Mouse (Mus musculus): ENCODE measurements at regions not wholly inside any gene's neighbourhood (a gene's known extent, or its start where the extent isn't known, plus 50 kb on each side); places are given as distances from the start of the nearest gene placed in this dataset.

DNA sequence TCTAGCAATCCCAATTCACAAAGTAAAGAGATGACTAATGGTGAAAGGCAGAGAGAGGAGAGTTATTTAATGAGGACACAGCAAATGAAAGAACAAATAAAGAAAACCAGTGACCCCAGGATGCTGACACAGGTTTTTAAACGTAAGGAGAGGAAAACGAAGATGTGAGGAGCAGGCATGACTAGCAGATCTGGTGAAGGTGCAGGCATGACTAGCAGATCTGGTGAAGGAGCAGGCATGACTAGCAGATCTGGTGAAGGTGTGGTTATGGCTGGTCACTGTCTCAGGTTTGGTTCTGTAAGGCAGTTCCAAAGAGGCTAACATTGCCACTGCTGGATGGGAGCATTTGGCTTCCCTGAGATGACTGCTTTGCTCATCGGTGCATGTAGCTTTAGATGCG lies 57.0 kb downstream of the Mbl2 start:
- H3K4me1 ChIP-seq, result peaks cover 1% of the 10 kb centered on the region
- WGBS, result 74% methylated on average over 4 of the region's 4 CpGs

DNA sequence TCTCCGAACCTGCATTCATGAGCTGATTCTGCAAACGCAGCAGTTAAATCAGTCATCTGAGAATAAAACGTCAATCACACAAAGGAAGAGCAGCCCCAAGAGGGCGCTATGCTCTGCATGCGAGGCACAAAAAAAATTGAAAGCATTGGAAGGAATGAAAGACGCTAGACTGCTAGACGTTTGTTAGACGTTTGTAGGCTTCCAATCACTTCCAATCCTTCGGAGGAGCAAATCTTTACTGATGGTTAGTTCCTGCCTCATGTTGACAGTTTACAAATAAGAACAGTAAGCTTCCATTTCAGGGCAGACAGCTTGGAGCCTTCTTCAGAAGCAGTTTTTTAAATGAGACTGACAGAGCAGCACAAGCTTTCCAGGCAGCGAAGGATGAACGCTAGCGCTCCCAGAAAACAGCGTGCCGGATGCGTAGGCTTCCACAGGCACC lies 62.5 kb downstream of the Mbl2 start:
- WGBS, result 47% methylated on average over 15 of the region's 15 CpGs
- Histone ChIP-seq H3K36me3 (no peaks in the 10 kb centered on the region), H3K27me3 (ENCODE audit: low read depth, poor library complexity, severe bottlenecking) (no peaks in the 10 kb centered on the region), H3K4me1 (no peaks in the 10 kb centered on the region; the same call in 1 of the 2 replicates), H3K9me3 (replicated peaks) (no peaks in the 10 kb centered on the region), H3K4me3 (no peak overlapping the region), H3K27ac (no peak overlapping the region)
- DNase-seq (ENCODE audit: low spot score), result no peak

More for the DNA sequence above, 57.0 kb downstream of the Mbl2 start:
- no peak overlapping the region for H3K27ac ChIP-seq
- no peaks in the 10 kb centered on the region for H3K36me3 ChIP-seq
- H3K9me3 ChIP-seq (replicated peaks), result no peaks in the 10 kb centered on the region
- H3K4me3 ChIP-seq, result no peak overlapping the region
- H3K27me3 ChIP-seq (ENCODE audit: low read depth, poor library complexity, severe bottlenecking), result peaks cover 7% of the 10 kb centered on the region; the same call in 1 of the 2 replicates
- DNase-seq (ENCODE audit: low spot score), result no peak

DNA sequence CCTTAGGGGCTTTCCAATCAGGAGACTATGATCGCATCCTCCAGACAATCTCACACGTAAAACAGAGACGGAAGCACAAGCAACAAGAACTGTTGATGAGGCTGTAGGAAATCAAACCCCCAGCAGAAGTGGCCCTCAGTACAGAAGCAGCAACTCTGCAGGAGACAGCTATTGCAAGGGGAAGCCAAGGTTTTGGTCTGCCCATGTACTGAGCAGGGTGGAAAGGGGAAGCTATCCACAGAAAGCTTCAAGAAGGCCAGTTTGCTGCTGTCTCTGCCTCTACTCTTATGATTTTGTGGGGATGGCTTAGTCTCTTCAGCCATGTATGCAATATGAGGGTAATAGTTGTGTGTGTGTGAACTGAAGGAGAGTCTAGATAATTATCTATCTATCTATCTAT lies 63.3 kb downstream of the Mbl2 start:
- H3K27me3 ChIP-seq (ENCODE audit: low read depth, poor library complexity, severe bottlenecking), result no peaks in the 10 kb centered on the region
- H3K4me3 ChIP-seq, result no peak overlapping the region
- H3K4me1 ChIP-seq, result no peaks in the 10 kb centered on the region; the same call in 1 of the 2 replicates
- no peak for DNase-seq (ENCODE audit: low spot score)
- H3K36me3 ChIP-seq, result no peaks in the 10 kb centered on the region
- no peak overlapping the region for H3K27ac ChIP-seq
- no peaks in the 10 kb centered on the region for H3K9me3 ChIP-seq (replicated peaks)
- WGBS, result 87% methylated on average over 3 of the region's 3 CpGs

DNA sequence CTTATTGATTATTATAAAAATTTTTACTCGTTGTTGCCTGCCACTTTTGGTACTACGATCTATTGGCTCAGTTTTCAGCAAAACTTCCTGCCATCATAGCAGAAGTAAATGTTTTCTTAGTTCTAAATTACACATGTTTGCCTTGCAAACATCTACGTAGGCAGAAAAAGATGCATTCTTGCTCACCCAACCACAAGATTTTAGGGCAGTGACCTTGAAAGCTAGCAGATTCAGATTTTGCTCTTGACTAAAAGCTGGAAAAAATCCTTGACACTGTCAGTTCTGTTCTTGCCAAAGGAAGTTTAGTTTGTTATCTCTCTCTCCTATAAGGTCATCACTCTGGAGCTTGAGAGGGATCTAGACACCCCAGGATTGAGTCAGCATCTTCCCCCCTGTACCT lies 66.8 kb downstream of the Mbl2 start:
- WGBS, result 89% methylated on average over 3 of the region's 3 CpGs
- Histone ChIP-seq H3K4me3 (no peak overlapping the region), H3K36me3 (no peaks in the 10 kb centered on the region), H3K27ac (no peak overlapping the region), H3K27me3 (ENCODE audit: low read depth, poor library complexity, severe bottlenecking) (no peaks in the 10 kb centered on the region), H3K4me1 (peaks cover 15% of the 10 kb centered on the region), H3K9me3 (replicated peaks) (no peaks in the 10 kb centered on the region)
- no peak for DNase-seq (ENCODE audit: low spot score)

DNA sequence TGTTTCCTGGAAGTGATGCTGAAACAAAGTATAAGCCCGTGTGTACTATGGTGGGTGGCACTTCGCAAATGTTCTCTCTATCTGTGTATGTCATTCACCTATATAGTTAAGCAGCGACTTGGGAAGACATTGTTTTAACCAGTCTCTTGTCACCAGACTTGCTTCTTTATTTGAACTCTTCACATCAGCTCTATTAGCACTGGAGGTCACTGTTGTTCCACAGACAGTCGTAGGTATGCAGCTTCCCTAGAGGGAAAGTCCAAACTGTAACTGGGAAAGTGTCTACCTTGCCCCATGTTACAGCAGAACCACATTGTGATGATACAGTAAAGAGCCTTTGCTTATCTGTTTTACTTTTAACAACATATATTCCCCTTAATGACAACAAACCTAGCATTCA lies 69.5 kb downstream of the Mbl2 start:
- peaks cover 18% of the 10 kb centered on the region for H3K4me1 ChIP-seq
- no peaks in the 10 kb centered on the region for H3K27me3 ChIP-seq (ENCODE audit: low read depth, poor library complexity, severe bottlenecking)
- H3K36me3 ChIP-seq, result no peaks in the 10 kb centered on the region
- WGBS, result 78% methylated on average over 4 of the region's 4 CpGs
- H3K4me3 ChIP-seq, result no peak overlapping the region
- H3K9me3 ChIP-seq (replicated peaks), result no peaks in the 10 kb centered on the region
- DNase-seq (ENCODE audit: low spot score), result no peak
- no peak overlapping the region for H3K27ac ChIP-seq

DNA sequence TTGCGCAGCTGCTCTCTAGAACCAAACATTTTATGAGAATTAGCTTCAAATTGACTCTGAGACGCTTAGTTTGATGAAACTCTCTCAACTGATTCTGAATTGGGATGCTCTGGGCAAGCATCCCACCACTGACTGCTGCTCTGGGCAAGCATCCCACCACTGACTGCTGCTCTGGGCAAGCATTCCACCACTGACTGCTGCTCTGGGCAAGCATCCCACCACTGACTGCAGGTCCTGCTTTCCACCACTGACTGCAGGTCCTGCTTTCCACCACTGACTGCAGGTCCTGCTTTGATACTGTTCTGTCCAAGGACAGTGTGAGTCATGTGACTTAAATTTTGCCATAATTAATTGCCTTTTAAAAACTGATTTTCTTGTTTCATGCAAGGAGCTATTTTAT lies 73.6 kb downstream of the Mbl2 start:
- H3K4me3 ChIP-seq, result no peak overlapping the region
- peaks cover 18% of the 10 kb centered on the region for H3K4me1 ChIP-seq
- H3K9me3 ChIP-seq (replicated peaks), result no peaks in the 10 kb centered on the region
- H3K27ac ChIP-seq, result no peak overlapping the region
- 86% methylated on average over 2 of the region's 2 CpGs for WGBS
- H3K36me3 ChIP-seq, result no peaks in the 10 kb centered on the region
- no peak for DNase-seq (ENCODE audit: low spot score)
- no peaks in the 10 kb centered on the region for H3K27me3 ChIP-seq (ENCODE audit: low read depth, poor library complexity, severe bottlenecking)

DNA sequence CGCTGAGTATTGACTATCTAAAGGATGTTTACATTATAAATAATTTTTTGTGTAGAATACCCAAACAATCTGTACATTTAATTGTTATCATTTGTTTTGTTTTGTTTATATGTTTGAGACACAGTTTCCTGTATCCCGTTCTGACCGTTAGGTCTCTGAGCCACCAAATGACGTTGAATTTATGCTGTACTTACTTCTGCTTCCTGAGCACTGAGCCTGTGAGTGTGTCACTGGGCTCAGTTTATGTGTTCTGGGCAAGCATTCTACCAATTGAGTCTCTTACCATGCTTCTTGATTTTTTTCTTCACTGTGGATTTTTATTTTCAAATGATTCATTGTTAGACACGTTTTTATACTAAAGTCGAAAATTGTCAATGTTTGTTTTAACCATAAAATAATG lies 74.2 kb downstream of the Mbl2 start:
- Histone ChIP-seq H3K9me3 (replicated peaks) (no peaks in the 10 kb centered on the region), H3K36me3 (no peaks in the 10 kb centered on the region), H3K27ac (no peak overlapping the region), H3K4me3 (no peak overlapping the region), H3K27me3 (ENCODE audit: low read depth, poor library complexity, severe bottlenecking) (no peaks in the 10 kb centered on the region), H3K4me1 (peaks cover 18% of the 10 kb centered on the region)
- WGBS, result 83% methylated on average over 6 of the region's 6 CpGs
- DNase-seq (ENCODE audit: low spot score), result no peak

DNA sequence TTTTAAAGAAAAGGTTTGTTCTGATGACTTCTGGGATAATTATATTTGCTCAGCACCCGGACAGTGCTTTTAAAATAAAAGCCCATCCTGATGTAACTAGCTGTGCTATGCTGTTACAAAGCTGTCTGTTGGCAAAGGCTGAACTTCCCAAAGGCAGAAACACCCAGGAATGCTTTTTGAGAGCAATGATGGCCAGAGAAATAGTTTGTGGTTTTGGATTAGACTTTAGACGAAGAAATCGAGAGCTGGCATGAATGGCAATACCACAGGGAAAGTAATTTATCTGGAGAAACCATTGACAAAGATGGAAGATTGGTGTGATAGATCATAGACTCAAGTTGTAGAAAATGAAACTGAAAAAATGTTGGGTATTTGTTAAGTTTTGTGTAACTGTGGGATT lies 84.6 kb downstream of the Mbl2 start:
- Histone ChIP-seq H3K9me3 (replicated peaks) (no peaks in the 10 kb centered on the region), H3K4me3 (no peak overlapping the region), H3K27me3 (ENCODE audit: low read depth, poor library complexity, severe bottlenecking) (no peaks in the 10 kb centered on the region), H3K36me3 (no peaks in the 10 kb centered on the region), H3K27ac (no peak overlapping the region), H3K4me1 (no peaks in the 10 kb centered on the region)
- no peak for DNase-seq (ENCODE audit: low spot score)
- WGBS, result 92% methylated on average over 3 of the region's 3 CpGs

DNA sequence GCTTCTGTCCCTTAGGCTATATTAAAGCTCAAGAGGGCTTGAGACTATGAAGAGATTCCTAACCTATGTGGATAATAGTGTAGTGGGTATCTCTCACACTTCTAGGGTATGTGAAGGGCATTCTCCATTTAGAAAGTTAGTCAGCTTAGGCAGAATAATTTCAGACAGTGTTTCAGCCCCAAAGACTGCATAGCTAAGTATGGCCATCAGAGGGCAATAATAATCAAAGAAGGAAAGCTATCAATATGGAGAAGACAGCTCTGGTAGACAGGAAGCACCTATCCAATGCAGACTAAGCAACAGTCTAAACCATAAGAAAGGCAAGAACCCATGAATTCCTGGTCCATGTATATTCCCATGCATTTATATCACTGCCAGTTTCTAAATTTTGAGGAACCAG lies 95.0 kb downstream of the Mbl2 start:
- no peak overlapping the region for H3K4me3 ChIP-seq
- H3K27ac ChIP-seq, result no peak overlapping the region
- H3K36me3 ChIP-seq, result no peaks in the 10 kb centered on the region
- DNase-seq (ENCODE audit: low spot score), result no peak
- H3K9me3 ChIP-seq (replicated peaks), result no peaks in the 10 kb centered on the region
- no peaks in the 10 kb centered on the region for H3K4me1 ChIP-seq
- H3K27me3 ChIP-seq (ENCODE audit: low read depth, poor library complexity, severe bottlenecking), result no peaks in the 10 kb centered on the region

DNA sequence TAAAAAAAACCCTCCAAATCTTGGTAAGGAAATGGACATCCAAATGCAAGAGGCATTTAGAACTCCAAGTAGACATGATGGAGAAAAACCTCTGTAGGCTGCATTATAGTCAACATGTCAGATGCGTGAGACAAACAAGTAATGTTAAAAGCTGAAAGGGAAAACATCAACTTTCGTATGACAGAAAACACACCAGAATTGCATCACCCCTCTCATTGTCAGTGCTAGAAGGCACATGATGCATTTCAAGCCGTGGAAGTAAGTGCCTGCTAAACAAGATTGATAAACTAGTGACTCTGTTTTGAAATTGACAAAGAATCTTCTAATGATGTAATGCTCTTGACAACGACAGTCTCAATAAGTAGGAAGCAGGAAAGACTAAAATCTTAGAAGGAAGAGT lies 96.1 kb downstream of the Mbl2 start:
- WGBS, result 89% methylated on average over 4 of the region's 4 CpGs

DNA sequence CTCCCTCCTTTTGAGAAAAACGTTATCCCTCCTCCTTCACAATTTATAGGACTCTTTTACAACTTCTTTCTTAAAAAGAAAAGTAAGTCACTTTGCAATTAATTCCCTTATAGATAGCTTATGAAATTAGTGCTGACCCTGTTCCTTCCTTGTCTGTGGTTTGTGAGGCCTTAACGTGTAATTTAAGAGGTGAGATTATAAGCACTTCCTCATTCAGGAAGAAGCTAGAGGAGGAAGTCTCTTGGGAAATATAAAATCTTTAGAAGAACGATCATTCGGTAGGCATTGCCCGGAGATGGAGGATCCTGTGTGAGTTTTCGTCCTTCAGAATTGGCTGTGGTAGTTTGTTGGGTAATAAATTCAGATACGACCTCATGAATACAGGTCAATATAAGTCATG lies 98.0 kb downstream of the Mbl2 start:
- H3K27me3 ChIP-seq (ENCODE audit: low read depth, poor library complexity, severe bottlenecking), result no peaks in the 10 kb centered on the region
- H3K4me3 ChIP-seq, result no peak overlapping the region
- no peak for DNase-seq (ENCODE audit: low spot score)
- no peaks in the 10 kb centered on the region for H3K4me1 ChIP-seq
- WGBS, result 75% methylated on average over 7 of the region's 7 CpGs
- no peak overlapping the region for H3K27ac ChIP-seq
- no peaks in the 10 kb centered on the region for H3K36me3 ChIP-seq
- no peaks in the 10 kb centered on the region for H3K9me3 ChIP-seq (replicated peaks)

More for the DNA sequence above, 96.1 kb downstream of the Mbl2 start:
- Histone ChIP-seq H3K9me3 (replicated peaks) (no peaks in the 10 kb centered on the region), H3K27ac (no peak overlapping the region), H3K4me1 (no peaks in the 10 kb centered on the region), H3K36me3 (no peaks in the 10 kb centered on the region), H3K27me3 (ENCODE audit: low read depth, poor library complexity, severe bottlenecking) (no peaks in the 10 kb centered on the region), H3K4me3 (no peak overlapping the region)
- DNase-seq (ENCODE audit: low spot score), result no peak

DNA sequence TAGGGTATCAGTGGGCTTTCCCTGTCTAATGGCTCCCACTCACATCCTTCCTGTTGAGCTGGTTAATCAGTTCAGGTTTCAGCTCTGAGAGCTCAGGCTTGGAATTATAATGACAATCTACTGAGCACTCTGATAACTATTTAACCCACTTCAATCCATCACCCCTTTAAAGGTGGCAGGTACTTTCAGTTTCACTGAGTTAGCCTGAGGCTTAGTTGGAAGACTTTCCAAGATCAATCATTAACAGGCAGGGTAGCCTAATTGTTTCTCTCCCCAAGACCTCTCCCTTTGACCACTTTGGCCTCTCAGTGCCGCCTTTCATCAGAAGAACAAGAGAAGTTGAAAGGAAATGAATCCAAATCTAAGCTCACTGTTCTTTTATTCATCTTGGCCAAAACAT lies 99.1 kb downstream of the Mbl2 start:
- Histone ChIP-seq H3K9me3 (replicated peaks) (no peaks in the 10 kb centered on the region), H3K4me1 (peaks cover under 1% of the 10 kb centered on the region), H3K36me3 (no peaks in the 10 kb centered on the region), H3K4me3 (no peak overlapping the region), H3K27ac (no peak overlapping the region), H3K27me3 (ENCODE audit: low read depth, poor library complexity, severe bottlenecking) (no peaks in the 10 kb centered on the region)
- no peak for DNase-seq (ENCODE audit: low spot score)
- WGBS, result 59% methylated on average over 1 of the region's 1 CpGs

DNA sequence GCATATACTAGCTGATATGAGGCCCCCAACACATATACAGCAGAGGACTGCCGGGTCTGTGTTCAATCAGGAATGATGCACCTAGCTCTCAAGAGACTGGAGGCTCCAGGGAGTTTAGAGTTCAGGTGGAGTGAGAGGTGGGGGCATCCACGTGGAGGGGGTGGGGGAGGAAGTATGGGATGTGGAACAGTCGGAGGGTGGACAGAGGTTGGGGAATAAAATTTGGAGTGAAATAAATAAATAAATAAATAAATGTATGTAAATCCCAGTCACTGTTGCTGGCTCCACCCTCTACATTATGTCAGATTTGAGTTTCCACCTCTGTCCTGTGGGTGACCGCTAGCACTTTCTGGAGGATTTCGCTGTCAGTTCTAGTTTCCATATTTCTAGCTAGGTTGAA lies 111.7 kb downstream of the Mbl2 start:
- whole genome bisulfite sequencing, result 92% methylated on average over 5 of the region's 5 CpGs
- Histone ChIP-seq H3K4me1 (0 out of 2 replicates have a peak, but pooled peaks cover 4% of the 10 kb centered on the region), H3K27ac (no peak overlapping the region), H3K36me3 (no peaks in the 10 kb centered on the region), H3K9me3 (replicated peaks) (no peaks in the 10 kb centered on the region), H3K27me3 (ENCODE audit: low read depth, poor library complexity, severe bottlenecking) (no peaks in the 10 kb centered on the region), H3K4me3 (no peak overlapping the region)
- DNase-seq (ENCODE audit: low spot score), result no peak

DNA sequence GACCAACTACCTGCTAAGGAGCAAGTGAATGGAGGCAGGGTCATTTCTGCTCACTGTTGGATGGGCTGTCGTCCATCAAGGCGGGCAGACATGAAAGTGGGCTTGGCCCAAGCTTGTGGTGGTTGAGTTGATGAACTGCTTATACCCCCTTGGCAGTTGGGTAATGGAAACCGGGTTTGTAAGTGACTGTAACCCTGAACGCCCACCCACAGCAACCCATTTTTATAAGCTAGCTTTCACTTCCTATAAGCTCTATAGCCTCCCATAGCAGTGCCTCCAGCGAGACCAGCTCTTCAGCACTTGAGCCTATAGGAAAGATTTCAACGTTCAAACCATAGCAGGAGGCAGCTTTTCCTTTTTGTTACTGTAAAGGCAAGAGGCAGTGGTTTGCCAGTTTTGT lies 116.2 kb downstream of the Mbl2 start:
- no peaks in the 10 kb centered on the region for H3K27me3 ChIP-seq (ENCODE audit: low read depth, poor library complexity, severe bottlenecking)
- 0 out of 2 replicates have a peak, but pooled peaks cover 7% of the 10 kb centered on the region for H3K4me1 ChIP-seq
- H3K36me3 ChIP-seq, result no peaks in the 10 kb centered on the region
- no peak for DNase-seq (ENCODE audit: low spot score)
- no peak overlapping the region for H3K4me3 ChIP-seq
- no peak overlapping the region for H3K27ac ChIP-seq
- 81% methylated on average over 6 of the region's 6 CpGs for WGBS
- H3K9me3 ChIP-seq (replicated peaks), result no peaks in the 10 kb centered on the region

All from limb, embryonic 10.5 days (tissue).